Mouse (Mus musculus) heart, embryonic 10.5 days (tissue): ENCODE results near the gene Rps18. TPM values are rescaled to one million over a fixed set of nuclear protein-coding genes. Genes with fewer than 3 reads are reported as not detected.

ENCODE experiments used
- polyA plus RNA-seq: library from polyadenylated mRNA; unstranded; fragments of >200 nt; fragmentation: Nextera tagmentation; extraction: Ambion mirVana; gene quantifications from 2 replicates; pipeline ENCODE4 v1.2.1, GENCODE M21; 2016

The Rps18 gene
- polyA plus RNA-seq, 1 experiment from 2014 or later = 1,297 TPM

Other genes starting within 250 kb of the Rps18 start
- gene March2, start 237.3 kb downstream of the Rps18 start, polyA plus RNA-seq = 65.8 and 73.1 TPM in 2 replicates
- 316 and 329 TPM in 2 replicates for gene Rab11b, start 195.5 kb downstream of the Rps18 start, polyA plus RNA-seq
- gene Angptl4, start 174.2 kb downstream of the Rps18 start, polyA plus RNA-seq = 7.4 and 19.8 TPM in 2 replicates
- gene Kank3, start 145.5 kb downstream of the Rps18 start, polyA plus RNA-seq = 37.1 and 47.9 TPM in 2 replicates
- 576 and 657 TPM in 2 replicates for gene Rps28, start 131.4 kb downstream of the Rps18 start, polyA plus RNA-seq
- gene Ndufa7, start 131.4 kb downstream of the Rps18 start, polyA plus RNA-seq = 482 and 487 TPM in 2 replicates
- gene Cd320, start 112.9 kb downstream of the Rps18 start, polyA plus RNA-seq = 61.6 and 75.7 TPM in 2 replicates
- not detected in 2 replicates for gene Gm7029, start 82.2 kb downstream of the Rps18 start, polyA plus RNA-seq
- gene Kifc1, start 65.3 kb downstream of the Rps18 start, polyA plus RNA-seq = 3.6 and 5.2 TPM in 2 replicates
- 0.28 and 0.73 TPM in 2 replicates for gene Platr17, start 50.9 kb downstream of the Rps18 start, polyA plus RNA-seq
- gene Daxx, start 46.6 kb downstream of the Rps18 start, polyA plus RNA-seq = 46.6 and 52.9 TPM in 2 replicates
- gene Tapbp, start 40.1 kb downstream of the Rps18 start, polyA plus RNA-seq = 13.9 and 20.5 TPM in 2 replicates
- gene Zbtb22, start 40.1 kb downstream of the Rps18 start, polyA plus RNA-seq = 16.0 and 17.3 TPM in 2 replicates
- gene Rgl2, start 26.5 kb downstream of the Rps18 start, polyA plus RNA-seq = 37.1 and 44.2 TPM in 2 replicates
- gene Pfdn6, start 15.7 kb downstream of the Rps18 start, polyA plus RNA-seq = 161 and 198 TPM in 2 replicates
- gene Wdr46, start 15.3 kb downstream of the Rps18 start, polyA plus RNA-seq = 35.8 and 48.1 TPM in 2 replicates
- gene B3galt4, start 4.5 kb downstream of the Rps18 start, polyA plus RNA-seq = 5.9 and 7.1 TPM in 2 replicates
- 47.1 and 47.5 TPM in 2 replicates for gene Vps52, start 189 bp downstream of the Rps18 start, polyA plus RNA-seq
- 13.0 and 16.2 TPM in 2 replicates for gene H2-K1, start 44.3 kb upstream of the Rps18 start, polyA plus RNA-seq
- gene Ring1, start 68.7 kb upstream of the Rps18 start, polyA plus RNA-seq = 14.4 and 15.8 TPM in 2 replicates
- gene H2-Ke6, start 72.1 kb upstream of the Rps18 start, polyA plus RNA-seq = 32.4 and 36.4 TPM in 2 replicates
- 160 and 180 TPM in 2 replicates for gene Slc39a7, start 75.7 kb upstream of the Rps18 start, polyA plus RNA-seq
- gene Rxrb, start 75.8 kb upstream of the Rps18 start, polyA plus RNA-seq = 31.4 and 40.6 TPM in 2 replicates
- 0.38 and 1.0 TPM in 2 replicates for gene Col11a2, start 83.4 kb upstream of the Rps18 start, polyA plus RNA-seq
- gene H2-Oa, start 136.3 kb upstream of the Rps18 start, polyA plus RNA-seq = 0.62 and 0.84 TPM in 2 replicates
- 4.2 and 7.1 TPM in 2 replicates for gene H2-DMa, start 163.5 kb upstream of the Rps18 start, polyA plus RNA-seq
- 77.6 and 101 TPM in 2 replicates for gene Brd2, start 166.6 kb upstream of the Rps18 start, polyA plus RNA-seq
- gene H2-DMb2, start 187.3 kb upstream of the Rps18 start, polyA plus RNA-seq = 0.18 TPM in 1 of 2 replicates, not detected in the other
- 0.23 and 0.29 TPM in 2 replicates for gene H2-DMb1, start 197.1 kb upstream of the Rps18 start, polyA plus RNA-seq
- gene Tap1, start 231.6 kb upstream of the Rps18 start, polyA plus RNA-seq = 0.84 and 1.2 TPM in 2 replicates
- 0.41 and 0.60 TPM in 2 replicates for gene Psmb9, start 231.8 kb upstream of the Rps18 start, polyA plus RNA-seq
- 0.86 and 0.87 TPM in 2 replicates for gene Psmb8, start 241.7 kb upstream of the Rps18 start, polyA plus RNA-seq
- 0.48 and 0.51 TPM in 2 replicates for gene Tap2, start 247.5 kb upstream of the Rps18 start, polyA plus RNA-seq